Mouse (Mus musculus) urinary bladder, postnatal 4 days (tissue): ENCODE measurements around the gene Olfr477.
"Not testable (repeated sequence)": the region's sequence is repeated elsewhere in the genome, so short reads cannot be mapped to it uniquely, and the experiment has no call there.

Experiments used
- DNase-seq, 2 experiments: peaks; one replicate each; pipeline ENCODE4 v3.0.0; 2021 to 2022; ENCODE audit warnings: low spot score in 2 of 2

Olfr477 gene

DNA sequence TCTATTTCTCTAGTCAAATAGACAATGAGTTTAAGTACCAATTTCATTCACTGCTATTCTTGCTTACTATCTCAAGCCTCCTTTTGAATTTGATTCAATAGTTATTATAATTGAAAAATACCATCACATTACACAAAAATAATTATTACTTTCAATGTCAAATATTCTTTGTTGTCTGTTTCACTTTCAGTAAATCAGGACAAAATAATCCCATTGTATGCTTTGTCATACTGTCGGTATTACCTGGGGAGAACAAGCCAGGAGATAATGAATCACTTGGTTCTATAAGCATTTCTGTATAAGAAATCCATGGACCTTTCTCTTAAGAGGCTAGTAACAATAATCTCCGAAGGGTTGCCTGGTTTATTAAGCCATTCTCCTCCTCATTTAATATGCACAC lies at the start of gene Olfr477:
TSS of gene Olfr477 (plus strand) at position 301 of the 400 bp plus-strand sequence.
- DNase-seq: no peak

DNA sequence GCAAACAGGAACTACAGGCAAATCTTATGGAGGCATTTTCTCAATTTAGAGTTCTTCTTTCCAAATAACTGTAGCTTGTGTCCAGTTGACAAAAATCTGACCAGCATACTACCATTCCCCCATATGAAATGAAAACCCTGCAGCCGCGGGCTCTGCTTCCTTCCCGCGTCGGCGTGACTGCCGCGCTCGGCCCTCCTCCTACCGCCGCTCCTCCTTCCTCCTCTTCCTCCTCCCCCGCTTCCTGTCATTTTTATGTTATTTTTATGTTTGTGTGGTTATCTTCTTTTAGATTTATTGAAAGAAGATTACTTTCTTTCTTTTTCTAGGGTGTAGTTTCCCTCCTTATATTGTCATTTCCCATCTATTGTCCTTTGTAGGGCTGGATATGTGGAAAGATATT lies 34.0 kb upstream of the Olfr477 start:
- DNase-seq: not testable (repeated sequence)

DNA sequence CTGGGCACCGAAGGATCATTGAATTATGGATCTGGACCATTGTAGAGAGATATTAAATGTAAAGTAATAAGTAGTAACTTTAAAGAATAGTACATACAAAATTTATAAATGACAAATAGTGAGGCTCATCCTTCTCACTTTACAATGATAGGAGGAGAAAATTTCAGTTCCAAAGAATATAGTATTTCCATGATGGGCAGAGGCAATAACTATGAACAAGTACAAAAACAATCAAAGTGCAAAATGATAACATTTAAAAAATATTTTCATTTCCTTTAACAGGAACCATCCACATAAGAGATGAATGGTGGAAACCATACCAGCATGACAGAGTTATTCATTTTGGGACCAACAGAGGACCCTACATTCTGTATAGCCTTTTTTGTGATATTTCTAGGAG lies 32.1 kb upstream of the Olfr477 start, which contains the start of gene Olfr474:
TSS of gene Olfr474 (plus strand) at position 301 of the 400 bp plus-strand sequence.
- DNase-seq: no peak

DNA sequence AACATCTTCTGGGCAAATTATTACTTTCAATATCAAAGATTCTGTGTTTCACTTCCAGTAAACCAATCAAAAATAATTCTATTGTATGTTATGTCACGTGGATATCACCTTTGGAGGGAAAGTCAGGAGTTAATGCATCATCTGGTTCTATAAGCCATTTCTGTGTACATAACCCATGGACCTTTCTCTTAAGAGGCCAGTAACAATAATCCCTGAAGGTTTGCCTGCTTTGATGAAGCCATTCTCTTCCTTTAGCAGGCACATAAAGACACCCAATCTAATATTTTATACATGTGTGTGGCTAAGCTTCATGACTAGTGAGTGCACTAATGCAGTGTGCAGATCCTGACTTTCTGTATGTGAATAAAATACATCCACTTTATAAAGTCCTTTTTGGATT lies 22.0 kb upstream of the Olfr477 start, which contains the start of gene Olfr476:
TSS of gene Olfr476 (plus strand) at position 301 of the 400 bp plus-strand sequence.
- no peak for DNase-seq

DNA sequence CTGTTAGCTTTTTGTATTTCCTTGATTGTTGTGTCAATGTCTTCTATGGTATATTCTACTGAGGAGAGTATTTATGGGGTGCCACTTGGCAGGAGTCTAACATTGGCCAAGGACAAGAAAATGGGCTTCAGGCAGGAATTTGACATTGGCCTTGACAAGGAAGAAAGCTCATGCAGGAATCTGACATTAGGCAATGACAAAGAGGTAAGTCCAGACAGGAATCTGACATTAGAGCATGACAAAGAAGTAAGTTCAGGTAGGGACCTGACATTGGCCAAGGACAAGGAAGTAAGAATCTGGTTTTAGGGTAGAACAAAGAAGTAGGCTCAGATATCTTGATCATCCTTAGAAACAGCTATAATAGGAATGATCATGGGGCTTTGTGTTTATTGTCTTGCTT lies 27.8 kb downstream of the Olfr477 start:
- DNase-seq: not testable (repeated sequence)

DNA sequence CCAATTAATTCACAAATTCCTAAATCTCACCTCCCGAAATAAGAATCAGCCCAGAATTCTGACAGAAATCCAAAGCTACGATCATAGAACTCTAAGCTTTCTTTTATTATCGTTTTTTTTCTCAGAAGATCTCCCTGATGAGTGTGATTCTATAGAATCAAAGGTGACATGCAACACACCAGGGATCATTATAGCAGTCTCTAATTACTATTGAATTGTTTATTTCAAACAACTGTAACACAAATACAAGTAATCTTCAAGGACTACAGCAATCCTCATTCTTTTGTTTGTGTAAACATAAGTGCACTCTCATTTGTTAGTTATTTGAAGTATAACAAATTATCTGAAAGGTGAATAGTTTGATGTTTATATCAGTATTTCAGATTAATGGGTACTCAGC lies 47.4 kb downstream of the Olfr477 start, which contains the start of gene Olfr478:
TSS of gene Olfr478 (minus strand) at position 101 of the 400 bp plus-strand sequence.
- DNase-seq: no peak
